Mouse (Mus musculus) heart, embryonic 16.5 days (tissue): Measurements from ENCODE around the gene Tasp1. TPM values are rescaled to one million over a fixed set of nuclear protein-coding genes. Genes with fewer than 3 reads are reported as not detected.
"Not testable (repeated sequence)": the region's sequence is repeated elsewhere in the genome, so short reads cannot be mapped to it uniquely, and the experiment has no call there.

Experiments
- ATAC-seq: fragments of 200-750 bp; cut with Nextera tagmentation; replicated peaks from 2 replicates; pipeline ENCODE4 v1.8.0; 2017; ENCODE audit warnings: moderate number of reproducible peaks; ENCODE audit not compliant: insufficient read depth, low FRiP score; ENCODE audit errors: extremely low read depth
- H3K27ac ChIP-seq: fragments of 300-500 bp; sonication (generic); 2 replicates; pipeline ENCODE4 v1.5.1; 2014; ENCODE audit warnings: mild to moderate bottlenecking, low read length, control low read depth, moderate library complexity
- H3K27me3 ChIP-seq: fragments of 300-500 bp; sonication (generic); 2 replicates; pipeline ENCODE4 v1.6.1; 2014; ENCODE audit warnings: low read length, mixed read lengths; ENCODE audit not compliant: control insufficient read depth, insufficient read depth
- H3K36me3 ChIP-seq: fragments of 300-500 bp; sonication (generic); 2 replicates; pipeline ENCODE4 v1.6.1; 2014; ENCODE audit not compliant: control insufficient read depth, insufficient read depth
- H3K4me1 ChIP-seq: fragments of 300-500 bp; sonication (generic); 2 replicates; pipeline ENCODE4 v1.6.1; 2014; ENCODE audit warnings: low read length, mixed read lengths; ENCODE audit not compliant: control insufficient read depth, insufficient read depth
- H3K4me2 ChIP-seq: fragments of 300-500 bp; sonication (generic); 2 replicates; pipeline ENCODE4 v1.6.1; 2014; ENCODE audit warnings: low read depth, mild to moderate bottlenecking, control low read depth, low read length
- H3K4me3 ChIP-seq: fragments of 300-500 bp; sonication (generic); 2 replicates; pipeline ENCODE4 v1.5.1; 2014; ENCODE audit warnings: mild to moderate bottlenecking, control low read depth, low read length
- H3K9ac ChIP-seq: fragments of 300-500 bp; sonication (generic); 2 replicates; pipeline ENCODE4 v1.6.1; 2014; ENCODE audit warnings: low read length, control low read depth
- H3K9me3 ChIP-seq: fragments of 300-500 bp; sonication (generic); replicated peaks from 2 replicates; pipeline ENCODE4 v1.6.1; 2016; ENCODE audit warnings: low read length; ENCODE audit not compliant: control insufficient read depth
- WGBS: fragments of 180-500 bp; shearing (Covaris S2); extraction: QIAGEN DNeasy Blood & Tissue Kit; methylation state at CpG from one replicate; pipeline ENCODE4 v1.1.7; 2014; 5-methylcytosine and 5-hydroxymethylcytosine counted together
- polyA plus RNA-seq: library from polyadenylated mRNA; unstranded; fragments of >200 nt; fragmentation: Nextera tagmentation; extraction: Ambion mirVana; gene quantifications from 2 replicates; pipeline ENCODE4 v1.2.1, GENCODE M21; 2015

Tasp1 gene
- polyA plus RNA-seq, 1 experiment from 2014 or later: 18.5 TPM

- no peak for ATAC-seq
- H3K4me3 ChIP-seq: no peak overlapping the region
- no peak overlapping the region for H3K27ac ChIP-seq
- H3K4me2 ChIP-seq: no peak overlapping the region
- H3K27me3 ChIP-seq: no peaks in the 10 kb centered on the region
- no peak overlapping the region for H3K9ac ChIP-seq
- no peaks in the 10 kb centered on the region for H3K9me3 ChIP-seq
- WGBS: 69% methylated on average over 7 of the region's 7 CpGs
- H3K36me3 ChIP-seq: no peaks in the 10 kb centered on the region
- H3K4me1 ChIP-seq: no peaks in the 10 kb centered on the region
Observed at GRCm38 (mm10) chr2:139878052-139878621, 188.5 kb downstream of the Tasp1 start.

- H3K27ac ChIP-seq: no peak overlapping the region
- H3K9me3 ChIP-seq: no peaks in the 10 kb centered on the region
- 74% methylated on average over 3 of the region's 3 CpGs for WGBS
- H3K4me3 ChIP-seq: no peak overlapping the region
- H3K4me2 ChIP-seq: no peak overlapping the region
- ATAC-seq: no peak
- H3K36me3 ChIP-seq: no peaks in the 10 kb centered on the region
- no peaks in the 10 kb centered on the region for H3K27me3 ChIP-seq
- no peak overlapping the region for H3K9ac ChIP-seq
- H3K4me1 ChIP-seq: no peaks in the 10 kb centered on the region
Observed at GRCm38 (mm10) chr2:139875876-139876275, 190.7 kb downstream of the Tasp1 start.

DNA sequence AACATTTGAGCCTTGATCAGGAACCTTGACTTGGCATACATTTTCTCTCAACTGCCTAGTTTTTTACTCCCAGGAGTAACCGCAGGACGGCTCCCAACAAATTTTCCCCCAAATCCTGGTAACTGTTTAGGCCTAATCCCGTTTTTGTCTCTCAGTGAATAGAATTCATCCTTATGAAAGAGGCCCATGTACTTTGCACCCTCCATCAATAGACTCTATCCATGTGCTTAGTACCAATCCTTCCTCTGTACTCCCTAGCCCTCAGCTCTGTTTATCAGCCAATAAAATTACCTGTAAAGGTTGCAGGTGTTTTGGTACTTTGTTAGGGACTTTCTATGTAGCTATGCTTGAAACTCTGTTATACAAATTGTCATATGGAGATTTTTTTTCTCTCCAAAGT, 192.4 kb downstream of the Tasp1 start:
- Histone ChIP-seq H3K4me2 (no peak overlapping the region), H3K27ac (no peak overlapping the region), H3K27me3 (no peaks in the 10 kb centered on the region), H3K9me3 (no peaks in the 10 kb centered on the region), H3K36me3 (no peaks in the 10 kb centered on the region), H3K4me1 (no peaks in the 10 kb centered on the region), H3K9ac (no peak overlapping the region), H3K4me3 (no peak overlapping the region)
- 79% methylated on average over 3 of the region's 3 CpGs for WGBS
- ATAC-seq: no peak

GRCm38 (mm10) chr2:139873762-139874161, 192.8 kb downstream of the Tasp1 start:
- Histone ChIP-seq H3K9me3 (no peaks in the 10 kb centered on the region), H3K27ac (no peak overlapping the region), H3K4me2 (no peak overlapping the region), H3K36me3 (no peaks in the 10 kb centered on the region), H3K4me3 (no peak overlapping the region), H3K4me1 (no peaks in the 10 kb centered on the region), H3K27me3 (no peaks in the 10 kb centered on the region), H3K9ac (no peak overlapping the region)
- ATAC-seq: no peak
- 55% methylated on average over 2 of the region's 2 CpGs for WGBS

- not testable (repeated sequence) for H3K27me3 ChIP-seq, H3K36me3 ChIP-seq, ATAC-seq, H3K4me1 ChIP-seq, H3K9ac ChIP-seq, H3K4me3 ChIP-seq, H3K27ac ChIP-seq, H3K4me2 ChIP-seq, H3K9me3 ChIP-seq
- WGBS: 91% methylated on average over 2 of the region's 2 CpGs
Observed at GRCm38 (mm10) chr2:139869071-139869470, 197.5 kb downstream of the Tasp1 start.

GRCm38 (mm10) chr2:139863396-139863795, 203.2 kb downstream of the Tasp1 start:
- 89% methylated on average over 3 of the region's 3 CpGs for WGBS
- ATAC-seq, H3K27me3 ChIP-seq: not testable (repeated sequence)

DNA sequence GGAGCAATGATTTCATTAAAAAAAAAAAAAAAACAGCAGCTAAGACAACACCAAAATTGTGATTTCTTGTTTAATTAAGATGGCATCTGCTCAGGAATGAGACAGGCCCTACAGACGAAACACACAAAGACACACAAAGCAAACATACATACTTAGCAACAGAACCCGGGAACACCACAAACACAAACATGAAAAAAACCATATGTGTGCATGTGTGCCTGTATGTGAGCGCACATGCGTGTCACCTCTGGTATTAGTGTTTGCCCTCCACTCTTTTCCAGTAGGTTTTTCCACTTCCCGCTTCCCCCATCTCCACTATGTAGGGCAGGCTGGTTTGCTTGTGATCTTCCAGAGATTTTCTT, 206.5 kb downstream of the Tasp1 start:
- Histone ChIP-seq H3K27ac (no peak overlapping the region), H3K9me3 (no peaks in the 10 kb centered on the region), H3K4me3 (no peak overlapping the region), H3K9ac (no peak overlapping the region), H3K27me3 (no peaks in the 10 kb centered on the region), H3K4me1 (no peaks in the 10 kb centered on the region), H3K36me3 (no peaks in the 10 kb centered on the region), H3K4me2 (no peak overlapping the region)
- 88% methylated on average over 5 of the region's 5 CpGs for WGBS
- ATAC-seq: no peak

More at GRCm38 (mm10) chr2:139863396-139863795, 203.2 kb downstream of the Tasp1 start:
- not testable (repeated sequence) for H3K9me3 ChIP-seq, H3K4me1 ChIP-seq, H3K9ac ChIP-seq, H3K4me2 ChIP-seq, H3K36me3 ChIP-seq, H3K27ac ChIP-seq, H3K4me3 ChIP-seq

DNA sequence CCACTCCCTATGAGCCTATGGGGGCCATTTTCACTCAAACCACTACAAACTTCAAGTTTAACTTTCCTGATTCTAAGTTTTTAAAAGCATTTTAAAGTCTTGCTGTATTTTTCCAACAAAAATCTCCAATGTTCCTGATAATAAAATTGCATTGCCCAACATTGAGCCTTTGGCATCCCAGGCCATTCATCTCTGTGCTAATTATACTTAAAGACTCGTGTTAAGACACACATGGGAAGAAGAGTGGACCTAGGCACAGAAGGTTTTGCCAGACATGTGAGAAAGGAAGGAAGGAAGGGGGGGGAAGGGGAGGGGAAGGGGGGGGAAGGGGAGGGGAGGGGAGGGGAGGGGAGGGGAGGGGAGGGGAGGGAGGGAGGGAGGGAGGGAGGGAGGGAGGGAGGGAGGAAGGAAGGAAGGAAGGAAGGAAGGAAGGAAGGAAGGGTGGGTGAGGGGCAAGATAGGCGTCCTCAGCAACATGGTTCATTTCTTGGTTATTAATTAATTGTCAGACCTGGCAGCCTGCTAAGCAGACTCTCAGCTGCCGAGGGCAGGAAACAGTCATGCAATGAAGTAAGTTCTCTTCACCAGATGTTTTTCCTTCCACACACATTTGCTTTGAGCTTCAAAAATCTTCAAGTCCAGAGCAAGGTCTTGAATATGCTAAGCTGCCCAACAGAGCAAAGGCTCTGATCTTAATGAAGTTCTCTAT, 207.0 kb downstream of the Tasp1 start:
- H3K27ac ChIP-seq: no peak overlapping the region
- no peak overlapping the region for H3K4me3 ChIP-seq
- no peaks in the 10 kb centered on the region for H3K36me3 ChIP-seq
- WGBS: 51% methylated on average over 3 of the region's 3 CpGs
- H3K27me3 ChIP-seq: no peaks in the 10 kb centered on the region
- no peak overlapping the region for H3K4me2 ChIP-seq
- no peaks in the 10 kb centered on the region for H3K9me3 ChIP-seq
- ATAC-seq: no peak
- no peak overlapping the region for H3K9ac ChIP-seq
- H3K4me1 ChIP-seq: no peaks in the 10 kb centered on the region

- no peak for ATAC-seq
- no peak overlapping the region for H3K4me2 ChIP-seq
- no peak overlapping the region for H3K9ac ChIP-seq
- 90% methylated on average over 1 of the region's 1 CpGs for WGBS
- H3K27me3 ChIP-seq: no peaks in the 10 kb centered on the region
- H3K36me3 ChIP-seq: no peaks in the 10 kb centered on the region
- no peaks in the 10 kb centered on the region for H3K4me1 ChIP-seq
- no peak overlapping the region for H3K27ac ChIP-seq
- no peaks in the 10 kb centered on the region for H3K9me3 ChIP-seq
- H3K4me3 ChIP-seq: no peak overlapping the region
Observed at GRCm38 (mm10) chr2:139849621-139850020, 217.0 kb downstream of the Tasp1 start.
